Mouse (Mus musculus): ENCODE data around the gene Olfr1082. TPM values are rescaled to one million over a fixed set of nuclear protein-coding genes. Genes with fewer than 3 reads are reported as not detected.
"Not testable (repeated sequence)": the region's sequence is repeated elsewhere in the genome, so short reads cannot be mapped to it uniquely, and the experiment has no call there.

Gene Olfr1082
- polyA plus RNA-seq (2016; fragmentation: Nextera tagmentation; extraction: Ambion mirVana), result not detected in 2 replicates

GRCm38 (mm10) chr2:86598866-86599265 lies at the start of gene Olfr1082:
Gene Olfr1082 (minus strand): TSS chr2:86598966.
- not testable (repeated sequence) for H3K4me3 ChIP-seq; H3K4me2 ChIP-seq; H3K36me3 ChIP-seq; ATAC-seq; H3K4me1 ChIP-seq; H3K9ac ChIP-seq; H3K9me3 ChIP-seq (replicated peaks); H3K27ac ChIP-seq; H3K27me3 ChIP-seq (replicated peaks)
- 21% methylated on average over 1 of the region's 1 CpGs for WGBS (ENCODE audit: insufficient replicate concordance)

GRCm38 (mm10) chr2:86639625-86640024 lies 40.9 kb upstream of the Olfr1082 start, which contains the start of gene Olfr1084:
Gene Olfr1084 (minus strand): TSS chr2:86639725.
- H3K27me3 ChIP-seq (replicated peaks); H3K4me3 ChIP-seq; ATAC-seq; H3K36me3 ChIP-seq; H3K9ac ChIP-seq; H3K4me2 ChIP-seq; H3K4me1 ChIP-seq; H3K27ac ChIP-seq; H3K9me3 ChIP-seq (replicated peaks): not testable (repeated sequence)
- 59% methylated on average over 1 of the region's 1 CpGs for WGBS (ENCODE audit: insufficient replicate concordance)

GRCm38 (mm10) chr2:86558135-86558534 lies 40.6 kb downstream of the Olfr1082 start, which contains the start of gene Olfr1080:
Gene Olfr1080 (minus strand): TSS chr2:86558235.
- ATAC-seq, result not testable (repeated sequence)

More at GRCm38 (mm10) chr2:86558135-86558534, 40.6 kb downstream of the Olfr1082 start, which contains the start of gene Olfr1080:
- not testable (repeated sequence) for H3K4me1 ChIP-seq; H3K9me3 ChIP-seq (replicated peaks); H3K36me3 ChIP-seq; H3K9ac ChIP-seq; H3K27me3 ChIP-seq (replicated peaks); H3K27ac ChIP-seq; H3K4me2 ChIP-seq; H3K4me3 ChIP-seq

Other genes with a start within 250 kb of the Olfr1082 start
- gene Olfr1055, start 248.7 kb downstream of the Olfr1082 start, polyA plus RNA-seq (2016; fragmentation: Nextera tagmentation; extraction: Ambion mirVana), result not detected in 2 replicates
- gene Olfr1056, start 236.5 kb downstream of the Olfr1082 start, polyA plus RNA-seq (2016; fragmentation: Nextera tagmentation; extraction: Ambion mirVana), result not detected in 2 replicates
- not detected in 2 replicates for gene Olfr1057, start 220.6 kb downstream of the Olfr1082 start, polyA plus RNA-seq (2016; fragmentation: Nextera tagmentation; extraction: Ambion mirVana)
- not detected in 2 replicates for gene Olfr1058, start 210.4 kb downstream of the Olfr1082 start, polyA plus RNA-seq (2016; fragmentation: Nextera tagmentation; extraction: Ambion mirVana)
- not detected in 2 replicates for gene Olfr1061, start 184.9 kb downstream of the Olfr1082 start, polyA plus RNA-seq (2016; fragmentation: Nextera tagmentation; extraction: Ambion mirVana)
- not detected in 2 replicates for gene Olfr1062, start 172.2 kb downstream of the Olfr1082 start, polyA plus RNA-seq (2016; fragmentation: Nextera tagmentation; extraction: Ambion mirVana)
- gene Olfr1065, start 148.4 kb downstream of the Olfr1082 start, polyA plus RNA-seq (2016; fragmentation: Nextera tagmentation; extraction: Ambion mirVana), result not detected in 2 replicates
- not detected in 2 replicates for gene Olfr1066, start 142.7 kb downstream of the Olfr1082 start, polyA plus RNA-seq (2016; fragmentation: Nextera tagmentation; extraction: Ambion mirVana)
- gene Olfr228, start 111.6 kb downstream of the Olfr1082 start, polyA plus RNA-seq (2016; fragmentation: Nextera tagmentation; extraction: Ambion mirVana), result not detected in 2 replicates
- gene Olfr1076, start 90.5 kb downstream of the Olfr1082 start, polyA plus RNA-seq (2016; fragmentation: Nextera tagmentation; extraction: Ambion mirVana), result not detected in 2 replicates
- not detected in 2 replicates for gene Olfr1079, start 56.5 kb downstream of the Olfr1082 start, polyA plus RNA-seq (2016; fragmentation: Nextera tagmentation; extraction: Ambion mirVana)
- gene Olfr1080, start 40.7 kb downstream of the Olfr1082 start, polyA plus RNA-seq (2016; fragmentation: Nextera tagmentation; extraction: Ambion mirVana), result not detected in 2 replicates
- not detected in 2 replicates for gene Olfr1084, start 40.8 kb upstream of the Olfr1082 start, polyA plus RNA-seq (2016; fragmentation: Nextera tagmentation; extraction: Ambion mirVana)
- not detected in 2 replicates for gene Olfr1085, start 63.1 kb upstream of the Olfr1082 start, polyA plus RNA-seq (2016; fragmentation: Nextera tagmentation; extraction: Ambion mirVana)
- not detected in 2 replicates for gene Olfr1086, start 81.1 kb upstream of the Olfr1082 start, polyA plus RNA-seq (2016; fragmentation: Nextera tagmentation; extraction: Ambion mirVana)
- not detected in 2 replicates for gene Olfr1087, start 99.4 kb upstream of the Olfr1082 start, polyA plus RNA-seq (2016; fragmentation: Nextera tagmentation; extraction: Ambion mirVana)
- gene Olfr1089, start 134.7 kb upstream of the Olfr1082 start, polyA plus RNA-seq (2016; fragmentation: Nextera tagmentation; extraction: Ambion mirVana), result not detected in 2 replicates
- gene Olfr1090, start 160.0 kb upstream of the Olfr1082 start, polyA plus RNA-seq (2016; fragmentation: Nextera tagmentation; extraction: Ambion mirVana), result not detected in 2 replicates
- not detected in 2 replicates for gene Olfr1093, start 183.5 kb upstream of the Olfr1082 start, polyA plus RNA-seq (2016; fragmentation: Nextera tagmentation; extraction: Ambion mirVana)
- not detected in 2 replicates for gene Olfr141, start 211.1 kb upstream of the Olfr1082 start, polyA plus RNA-seq (2016; fragmentation: Nextera tagmentation; extraction: Ambion mirVana)
- gene Olfr1094, start 225.7 kb upstream of the Olfr1082 start, polyA plus RNA-seq (2016; fragmentation: Nextera tagmentation; extraction: Ambion mirVana), result not detected in 2 replicates

All from liver, embryonic 12.5 days (tissue).